Mouse (Mus musculus) embryo, embryonic 10.5 days (tissue): ENCODE data around the gene Ncbp2.

Experiments
- DNase-seq: peaks from one replicate; pipeline ENCODE4 v3.0.0-alpha.2; 2015; ENCODE audit warnings: low spot score

Ncbp2 gene

GRCm38 (mm10) chr16:31948345-31948774, at the start of gene Ncbp2, which contains the start of gene 0610012G03Rik:
Ncbp2 (plus strand) TSS chr16:31948513.
0610012G03Rik (minus strand) TSS chr16:31948494.
- peak; percentile 97 for DNase-seq

- no peak for DNase-seq
These were observed 49.6 kb upstream of the Ncbp2 start for GRCm38 (mm10) chr16:31898546-31899326.

DNA sequence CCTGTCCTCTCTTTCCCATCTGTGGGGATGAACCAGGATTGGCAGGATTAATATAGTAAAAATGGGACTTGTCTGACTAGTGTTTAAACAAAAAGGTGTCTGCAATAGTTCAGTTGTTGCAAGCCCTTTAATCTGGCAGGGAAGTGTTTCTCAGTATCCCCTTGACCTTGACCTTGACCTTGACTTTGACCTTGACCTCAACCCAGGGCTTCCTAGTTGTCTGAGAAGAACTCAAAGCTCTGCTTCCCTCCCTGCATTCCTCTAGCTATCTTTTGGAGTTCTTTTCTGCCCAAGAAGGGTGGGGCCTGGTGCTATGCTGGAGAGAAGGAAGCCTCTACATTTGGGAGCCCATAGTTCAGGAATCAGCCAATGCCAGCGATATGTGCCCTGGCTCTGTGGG, 46.4 kb upstream of the Ncbp2 start:
- DNase-seq, result no peak

GRCm38 (mm10) chr16:31903239-31903638, 45.1 kb upstream of the Ncbp2 start:
- DNase-seq, result no peak

DNA sequence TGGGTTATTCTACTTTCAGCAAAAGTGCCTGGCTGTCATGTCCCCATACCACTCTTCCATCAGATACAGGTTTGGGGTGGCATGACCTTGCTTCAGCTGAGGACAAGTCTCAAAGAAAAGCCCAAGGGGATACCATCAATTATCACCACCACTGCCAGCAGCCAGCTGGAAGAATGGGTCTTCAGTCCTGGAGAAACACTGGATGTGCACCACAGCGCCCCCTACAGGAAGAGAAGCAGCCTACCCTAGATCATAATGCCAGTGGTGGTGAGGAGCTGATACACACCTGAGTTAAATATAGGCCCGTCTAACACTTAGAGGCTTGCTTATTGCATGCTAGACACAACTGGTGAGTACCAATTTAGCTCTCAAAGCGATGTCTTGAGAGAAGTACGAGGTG, 43.0 kb upstream of the Ncbp2 start:
- no peak for DNase-seq

DNA sequence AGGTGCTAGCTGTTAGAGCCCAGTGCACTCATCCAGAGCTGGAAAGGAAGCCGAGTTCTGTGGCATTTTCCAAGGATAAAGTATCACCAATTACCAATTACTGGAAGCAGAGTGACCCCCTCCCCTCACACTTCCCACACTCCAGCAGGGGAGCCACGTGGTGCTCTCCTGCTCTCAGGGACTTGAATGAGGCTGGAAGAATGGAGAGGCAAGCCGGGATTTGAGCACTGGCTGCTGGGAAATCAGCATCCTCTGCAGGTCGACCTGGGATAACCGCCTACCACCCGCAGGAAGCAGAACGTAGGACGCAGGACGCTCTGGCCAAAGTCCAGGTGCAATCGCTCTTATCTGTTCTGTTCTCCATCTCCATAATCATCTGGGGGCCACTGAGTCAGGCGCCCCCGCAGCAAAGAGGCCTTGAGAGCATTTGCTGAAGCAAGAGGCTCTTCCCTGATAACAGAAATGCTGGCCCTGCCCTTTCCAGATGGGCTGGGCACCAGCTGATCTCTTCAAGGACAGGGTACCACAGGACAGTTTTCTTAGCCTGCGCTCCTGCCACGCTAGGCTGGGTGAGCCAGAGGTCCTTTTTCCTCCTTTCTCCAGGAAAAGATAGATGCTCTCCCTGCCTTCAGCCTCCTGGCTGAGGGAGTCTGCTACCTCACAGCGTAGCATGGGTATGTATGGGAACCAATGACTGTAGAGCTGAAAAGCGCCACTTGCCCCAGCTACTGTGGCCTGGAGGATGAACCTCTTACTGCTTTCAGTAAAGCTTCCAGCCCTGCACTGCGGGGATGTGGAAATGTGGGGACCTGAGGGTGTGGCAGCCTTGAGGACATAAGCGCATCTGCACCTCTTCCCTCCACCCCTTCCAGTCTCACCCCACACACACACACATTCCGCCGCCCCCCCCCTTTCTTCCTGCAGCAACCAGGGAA, 42.2 kb upstream of the Ncbp2 start:
- DNase-seq, result peak; percentile 20

DNA sequence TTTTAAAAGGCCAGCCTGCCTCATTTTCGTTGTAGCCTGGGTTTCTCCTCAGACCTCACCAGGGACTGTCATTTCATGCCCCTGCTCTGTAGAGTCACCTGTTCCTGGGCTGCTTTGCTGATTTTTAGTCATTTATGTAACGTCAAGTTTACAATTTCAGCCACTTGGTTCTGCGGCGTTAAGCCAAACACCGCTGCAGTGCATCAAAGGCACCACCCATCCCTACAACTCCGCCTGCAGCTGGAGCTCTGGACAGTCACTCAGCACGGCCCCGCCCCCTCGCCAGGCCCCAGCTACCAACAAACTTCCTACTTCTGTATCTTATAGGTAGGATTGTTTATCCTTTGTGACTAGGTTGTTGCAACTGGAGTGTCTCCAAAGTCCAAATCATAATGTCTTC, 41.4 kb upstream of the Ncbp2 start:
- DNase-seq, result peak; percentile 62

DNA sequence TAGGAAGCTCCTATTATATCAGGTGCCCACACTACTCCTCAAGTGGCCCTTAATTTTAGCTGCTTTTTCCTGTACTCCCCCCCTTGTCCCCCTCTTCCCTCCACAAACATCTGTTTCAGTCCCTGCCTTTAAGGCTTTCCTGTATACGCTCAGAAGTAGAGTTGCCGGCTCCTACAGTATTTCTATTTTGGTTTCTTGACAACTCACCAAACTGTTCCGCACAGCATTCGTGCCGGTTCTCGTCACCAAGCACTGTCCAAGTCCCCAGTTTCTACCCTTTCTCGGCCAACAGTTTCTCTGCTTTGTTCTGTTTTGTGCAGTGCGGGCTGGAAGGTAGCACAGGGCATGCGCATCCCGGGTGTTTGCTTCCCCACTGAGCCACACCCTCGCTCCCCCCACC, 39.4 kb upstream of the Ncbp2 start:
- no peak for DNase-seq

GRCm38 (mm10) chr16:31910281-31910847, 37.9 kb upstream of the Ncbp2 start:
- DNase-seq, result no peak

- DNase-seq, result no peak
These were observed 30.5 kb upstream of the Ncbp2 start for GRCm38 (mm10) chr16:31917776-31918175.

GRCm38 (mm10) chr16:31918248-31918724, 30.0 kb upstream of the Ncbp2 start:
- peak; percentile 95 for DNase-seq

DNA sequence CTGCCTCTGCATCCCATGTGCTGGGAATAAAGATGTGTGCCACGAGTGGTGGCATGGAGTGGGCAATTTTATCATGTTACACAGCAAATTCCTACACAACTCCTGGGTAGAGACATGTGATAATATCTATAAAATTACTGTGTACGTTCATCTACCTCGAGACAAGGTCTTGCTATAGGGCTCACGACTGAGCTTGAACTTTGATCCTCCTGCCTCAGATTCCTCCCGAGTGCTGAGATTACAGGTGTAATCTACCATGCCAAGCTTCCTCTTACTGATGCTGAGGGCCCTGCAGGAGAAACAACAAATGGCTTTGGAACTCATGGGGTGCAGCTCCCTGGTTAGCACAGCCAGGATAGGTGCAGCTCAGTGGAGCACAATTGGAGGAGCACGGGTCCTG, 23.9 kb upstream of the Ncbp2 start:
- no peak for DNase-seq

- no peak for DNase-seq
These were observed 22.2 kb upstream of the Ncbp2 start for GRCm38 (mm10) chr16:31926091-31926490.

GRCm38 (mm10) chr16:31926547-31927182, 21.6 kb upstream of the Ncbp2 start:
- DNase-seq, result no peak

DNA sequence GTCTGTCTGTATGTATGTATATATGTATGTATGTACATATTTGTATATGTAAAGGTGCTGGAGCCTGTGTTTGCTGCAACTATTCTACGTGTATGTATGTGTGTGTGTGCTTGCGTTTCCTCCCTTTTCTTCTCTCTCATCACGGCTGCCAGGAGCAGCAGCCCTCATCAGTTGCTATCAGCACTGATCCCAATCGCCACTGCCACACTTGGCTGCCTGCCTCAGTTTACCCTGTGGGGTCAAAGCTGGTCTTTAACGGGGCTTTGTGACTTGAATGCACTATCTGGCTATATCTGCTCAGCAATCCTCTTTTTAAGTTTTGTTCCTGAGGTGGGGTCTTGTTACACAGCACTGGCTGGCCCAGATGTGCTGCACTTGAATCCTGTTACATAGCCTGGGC, 20.9 kb upstream of the Ncbp2 start:
- DNase-seq, result no peak

- DNase-seq, result no peak
These were observed 17.0 kb upstream of the Ncbp2 start for GRCm38 (mm10) chr16:31931330-31931729.

- DNase-seq, result peak; percentile 39
These were observed 16.1 kb upstream of the Ncbp2 start for GRCm38 (mm10) chr16:31932255-31932654.

- peak; percentile 96 for DNase-seq
These were observed 15.2 kb upstream of the Ncbp2 start for GRCm38 (mm10) chr16:31932840-31933697.

DNA sequence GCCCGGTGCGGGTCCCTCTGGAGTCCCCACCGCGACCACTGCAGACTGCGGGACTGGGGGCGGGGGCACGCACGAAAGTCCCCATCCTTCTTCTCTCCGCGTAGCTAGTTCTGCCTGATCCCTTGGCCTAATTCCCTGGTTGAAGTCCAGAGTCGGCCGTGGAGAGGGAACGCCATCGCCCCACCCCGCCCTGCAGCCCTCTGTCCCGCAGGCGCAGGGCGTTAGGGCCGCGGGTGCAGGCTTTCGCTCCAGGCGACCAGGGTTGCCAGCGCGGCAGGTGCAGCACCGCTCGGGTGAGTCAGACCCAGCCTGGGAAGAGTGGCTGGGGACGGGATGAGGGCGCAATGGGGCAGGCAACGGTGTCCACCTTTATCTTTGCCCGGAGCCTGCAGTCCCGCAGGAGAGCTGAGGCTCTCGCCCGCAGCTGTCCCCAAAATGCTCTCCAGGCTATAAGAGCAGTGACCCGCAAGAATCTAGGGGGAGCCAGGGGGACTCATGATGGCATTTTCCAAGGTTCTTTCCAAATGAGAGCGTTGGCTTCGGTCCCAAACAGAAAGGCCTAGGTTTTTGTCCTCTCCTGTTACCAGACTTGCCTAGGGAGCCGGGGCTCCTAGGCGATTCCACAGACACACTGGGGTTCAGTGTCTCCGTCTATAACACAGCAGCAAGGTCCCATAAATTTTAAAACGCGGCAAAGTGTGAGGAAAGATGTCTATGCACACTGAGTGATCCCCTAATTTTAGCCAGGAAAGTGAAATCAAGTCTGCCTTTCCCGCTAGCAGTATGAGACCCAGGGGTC, 14.4 kb upstream of the Ncbp2 start, which contains the start of gene Pigz:
TSS of gene Pigz (plus strand) at position 101 of the 799 bp plus-strand sequence.
- peak; percentile 33 for DNase-seq

GRCm38 (mm10) chr16:31934550-31935010, 13.7 kb upstream of the Ncbp2 start:
- peak; percentile 29 for DNase-seq
